Mouse (Mus musculus) midbrain, embryonic 14.5 days (tissue): ENCODE measurements around the gene Trim2. TPM values are rescaled to one million over a fixed set of nuclear protein-coding genes. Genes with fewer than 3 reads are reported as not detected.

Source experiments
- ATAC-seq: fragments of 200-750 bp; cut with Nextera tagmentation; 2 replicates; pipeline ENCODE4 v1.8.0; 2017; ENCODE audit warnings: moderate number of reproducible peaks, moderate library complexity; ENCODE audit not compliant: low FRiP score, low TSS enrichment
- DNase-seq: peaks from one replicate; pipeline ENCODE4 v3.0.0-alpha.2; 2015
- H3K27ac ChIP-seq: fragments of 300-500 bp; sonication (generic); replicated peaks from 2 replicates; pipeline ENCODE4 v1.5.1; 2014; ENCODE audit warnings: mild to moderate bottlenecking, low read depth, low read length, moderate library complexity
- H3K27me3 ChIP-seq: fragments of 300-500 bp; sonication (generic); 2 replicates; pipeline ENCODE4 v1.6.1; 2014; ENCODE audit warnings: low read length, control low read depth, mixed read lengths; ENCODE audit not compliant: control insufficient read depth, insufficient read depth
- H3K36me3 ChIP-seq: fragments of 300-500 bp; sonication (generic); 2 replicates; pipeline ENCODE4 v1.6.1; 2014; ENCODE audit warnings: low read length, control low read depth; ENCODE audit not compliant: control insufficient read depth, insufficient read depth
- H3K4me1 ChIP-seq: fragments of 300-500 bp; sonication (generic); 2 replicates; pipeline ENCODE4 v1.6.1; 2014; ENCODE audit warnings: mild to moderate bottlenecking, antibody characterized with exemption, low read length, control low read depth; ENCODE audit not compliant: control insufficient read depth, insufficient read depth
- H3K4me2 ChIP-seq: fragments of 300-500 bp; sonication (generic); 2 replicates; pipeline ENCODE4 v1.6.1; 2014; ENCODE audit warnings: mild to moderate bottlenecking, low read length, moderate library complexity
- H3K4me3 ChIP-seq: fragments of 300-500 bp; sonication (generic); replicated peaks from 2 replicates; pipeline ENCODE4 v1.5.1; 2014; ENCODE audit warnings: low read depth, low read length
- H3K9ac ChIP-seq: fragments of 300-500 bp; sonication (generic); replicated peaks from 2 replicates; pipeline ENCODE4 v1.6.1; 2014; ENCODE audit warnings: mild to moderate bottlenecking, low read length, moderate library complexity
- H3K9me3 ChIP-seq: fragments of 300-500 bp; sonication (generic); 2 replicates; pipeline ENCODE4 v1.6.1; 2016; ENCODE audit warnings: low read length, control low read depth, mixed read lengths; ENCODE audit not compliant: control insufficient read depth
- WGBS: fragments of 180-500 bp; shearing (Covaris S2); extraction: QIAGEN DNeasy Blood & Tissue Kit; methylation state at CpG from one replicate; pipeline ENCODE4 v1.1.7; 2014; 5-methylcytosine and 5-hydroxymethylcytosine counted together
- polyA plus RNA-seq: library from polyadenylated mRNA; unstranded; fragments of >200 nt; fragmentation: Nextera tagmentation; extraction: Ambion mirVana; gene quantifications from 2 replicates; pipeline ENCODE4 v1.2.1, GENCODE M21; 2014

The Trim2 gene
- polyA plus RNA-seq, 1 experiment from 2014 or later, result 154 TPM

GRCm38 (mm10) chr3:84168943-84169342 lies 137.7 kb downstream of the Trim2 start:
- Histone ChIP-seq H3K9me3 (no peaks in the 10 kb centered on the region), H3K4me3 (no peak overlapping the region), H3K4me1 (no peaks in the 10 kb centered on the region), H3K36me3 (peaks cover 88% of the 10 kb centered on the region), H3K27ac (no peak overlapping the region), H3K9ac (no peak overlapping the region), H3K27me3 (no peaks in the 10 kb centered on the region), H3K4me2 (no peak overlapping the region)
- WGBS, result 95% methylated on average over 6 of the region's 6 CpGs
- DNase-seq (no peak), ATAC-seq (no peak)

DNA sequence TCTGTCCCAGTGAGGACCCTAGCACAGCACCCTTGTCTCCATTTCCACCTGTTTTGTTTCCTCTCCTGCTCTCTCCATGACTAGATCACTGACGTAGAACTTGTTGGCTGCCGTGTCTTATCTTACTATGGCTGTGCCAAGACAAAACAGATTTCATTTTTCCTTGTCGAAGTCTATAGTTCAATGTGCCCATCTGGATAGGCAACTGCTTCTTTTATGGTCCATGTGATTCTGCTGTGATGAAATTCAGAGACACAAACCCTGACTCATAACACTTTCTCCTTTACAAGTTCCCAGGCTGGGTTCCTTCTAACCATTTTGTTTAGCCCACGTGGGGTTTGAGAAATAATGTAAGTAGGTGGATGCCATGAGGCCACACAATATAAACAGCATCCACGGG lies 140.6 kb downstream of the Trim2 start:
- WGBS, result 97% methylated on average over 5 of the region's 5 CpGs

GRCm38 (mm10) chr3:84165391-84165790 lies 141.3 kb downstream of the Trim2 start:
- WGBS, result 96% methylated on average over 3 of the region's 3 CpGs
- no peak for DNase-seq
- Histone ChIP-seq H3K9ac (no peak overlapping the region), H3K9me3 (no peaks in the 10 kb centered on the region), H3K27ac (no peak overlapping the region), H3K4me2 (no peak overlapping the region), H3K4me1 (no peaks in the 10 kb centered on the region), H3K36me3 (peaks cover 74% of the 10 kb centered on the region), H3K4me3 (no peak overlapping the region), H3K27me3 (no peaks in the 10 kb centered on the region)
- no peak for ATAC-seq

More for the DNA sequence above, 140.6 kb downstream of the Trim2 start:
- H3K9ac ChIP-seq, result no peak overlapping the region
- ATAC-seq (no peak), DNase-seq (no peak)
- H3K9me3 ChIP-seq, result no peaks in the 10 kb centered on the region
- H3K4me2 ChIP-seq, result no peak overlapping the region
- no peak overlapping the region for H3K27ac ChIP-seq
- H3K4me1 ChIP-seq, result no peaks in the 10 kb centered on the region
- no peaks in the 10 kb centered on the region for H3K27me3 ChIP-seq
- no peak overlapping the region for H3K4me3 ChIP-seq
- peaks cover 79% of the 10 kb centered on the region for H3K36me3 ChIP-seq

DNA sequence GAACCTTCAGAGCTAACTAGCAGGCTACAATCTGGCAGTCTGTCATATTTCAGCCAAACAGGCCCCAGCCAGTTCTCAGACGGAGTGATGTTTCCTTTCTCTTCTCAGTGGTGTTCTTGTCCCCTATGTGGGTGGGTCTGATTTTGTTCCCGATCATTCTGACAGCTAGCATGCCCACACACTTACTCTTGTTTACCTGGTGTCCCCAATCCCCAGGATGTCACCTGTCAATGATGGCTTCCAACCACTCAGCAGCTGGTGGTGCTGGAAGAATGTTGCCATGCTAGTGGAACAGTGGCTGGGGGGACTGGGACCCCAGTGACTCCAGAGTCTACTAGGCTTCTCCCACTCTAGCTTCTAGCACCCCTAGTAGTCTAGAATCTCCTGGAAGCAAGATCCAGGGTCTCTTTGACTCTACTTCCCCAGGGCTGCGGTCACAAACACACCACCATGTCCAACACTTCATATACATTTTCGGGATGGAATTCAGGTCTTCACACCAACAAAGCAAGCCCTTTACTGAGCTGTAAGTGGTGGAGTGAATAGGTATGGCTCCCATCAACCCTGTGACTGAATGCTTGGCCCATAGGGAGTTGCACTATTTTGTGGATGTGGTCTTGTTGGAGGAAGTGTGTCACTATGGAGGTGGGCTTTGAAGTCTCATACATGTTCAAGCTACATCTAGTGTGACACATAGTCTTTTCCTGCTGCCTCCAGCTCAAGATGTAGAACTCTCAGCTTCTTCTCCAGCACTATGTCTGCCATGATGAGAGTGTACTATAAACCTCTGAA lies 148.9 kb downstream of the Trim2 start:
- H3K9ac ChIP-seq, result no peak overlapping the region
- no peaks in the 10 kb centered on the region for H3K4me1 ChIP-seq
- 91% methylated on average over 4 of the region's 4 CpGs for WGBS
- H3K36me3 ChIP-seq, result peaks cover 31% of the 10 kb centered on the region
- H3K27me3 ChIP-seq, result no peaks in the 10 kb centered on the region
- H3K4me3 ChIP-seq, result no peak overlapping the region
- ATAC-seq (no peak), DNase-seq (no peak)
- H3K4me2 ChIP-seq, result no peak overlapping the region
- no peaks in the 10 kb centered on the region for H3K9me3 ChIP-seq
- H3K27ac ChIP-seq, result no peak overlapping the region

GRCm38 (mm10) chr3:84157011-84157410 lies 149.7 kb downstream of the Trim2 start:
- no peak for ATAC-seq

DNA sequence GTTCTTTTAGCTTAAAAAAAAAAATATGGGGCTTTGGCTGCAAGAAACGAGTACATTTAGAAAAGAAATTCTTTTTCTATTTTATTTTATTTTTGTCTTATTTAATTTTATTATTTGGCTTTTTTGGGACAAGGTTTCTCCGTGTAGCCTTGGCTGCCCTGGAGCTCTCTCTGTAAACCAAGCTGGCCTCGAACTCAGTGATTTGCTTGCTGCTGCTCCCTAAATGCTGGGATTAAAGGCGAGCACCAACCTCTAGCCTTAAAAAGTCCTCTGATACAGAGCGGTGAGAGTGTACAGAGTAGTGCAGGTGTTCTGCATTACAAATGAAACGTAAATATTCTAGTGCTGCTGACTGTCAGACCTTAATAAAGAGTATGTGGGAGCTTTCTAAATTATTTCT lies 150.6 kb downstream of the Trim2 start:
- DNase-seq (no peak), ATAC-seq (no peak)
- WGBS, result 54% methylated on average over 6 of the region's 6 CpGs
- H3K36me3 ChIP-seq, result peaks cover 20% of the 10 kb centered on the region
- no peak overlapping the region for H3K9ac ChIP-seq
- no peak overlapping the region for H3K27ac ChIP-seq
- no peaks in the 10 kb centered on the region for H3K9me3 ChIP-seq
- H3K27me3 ChIP-seq, result no peaks in the 10 kb centered on the region
- H3K4me2 ChIP-seq, result peak overlapping the region; percentile 94
- no peak overlapping the region; the same call in 1 of the 2 replicates for H3K4me3 ChIP-seq
- no peaks in the 10 kb centered on the region for H3K4me1 ChIP-seq

More at GRCm38 (mm10) chr3:84157011-84157410, 149.7 kb downstream of the Trim2 start:
- DNase-seq, result peak; percentile 54
- H3K4me2 ChIP-seq, result no peak overlapping the region
- no peaks in the 10 kb centered on the region for H3K27me3 ChIP-seq
- no peak overlapping the region for H3K27ac ChIP-seq
- no peak overlapping the region for H3K9ac ChIP-seq
- peaks cover 28% of the 10 kb centered on the region for H3K36me3 ChIP-seq
- WGBS, result 40% methylated on average over 4 of the region's 4 CpGs
- no peak overlapping the region for H3K4me3 ChIP-seq
- H3K9me3 ChIP-seq, result no peaks in the 10 kb centered on the region
- no peaks in the 10 kb centered on the region for H3K4me1 ChIP-seq

DNA sequence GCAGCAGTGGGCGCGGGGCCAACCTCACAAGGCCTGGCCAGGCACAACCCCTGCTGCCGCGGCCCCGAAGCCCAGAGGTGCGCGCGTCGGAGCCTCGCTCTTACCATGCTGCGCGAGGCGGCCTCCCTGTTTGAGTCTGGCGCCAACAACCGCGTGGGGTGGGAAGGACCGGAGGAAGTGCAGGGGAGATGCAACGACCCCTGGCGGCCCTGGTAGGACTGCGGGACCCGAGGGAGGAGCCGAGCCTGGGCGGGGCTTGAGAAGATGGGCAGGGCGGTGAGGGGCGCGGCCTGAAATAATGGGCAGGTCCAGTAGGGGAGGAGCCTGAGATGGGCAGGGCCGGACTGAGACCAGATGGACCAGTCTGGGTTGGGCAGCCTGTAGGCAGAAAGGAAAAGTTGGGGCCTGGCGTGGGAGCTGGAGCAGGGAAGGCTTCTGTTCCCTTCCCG lies 151.1 kb downstream of the Trim2 start, which contains the start of gene Mnd1:
TSS of gene Mnd1 (minus strand) at position 229 of the 449 bp plus-strand sequence.
- peak; percentile 93 for DNase-seq
- H3K27ac ChIP-seq, result no peak within 1 kb of the TSS
- H3K9ac ChIP-seq, result peak within 1 kb of the TSS; percentile 38; the same call in 1 of the 2 replicates
- no peaks in the 10 kb centered on the region for H3K4me1 ChIP-seq
- H3K27me3 ChIP-seq, result no peaks in the 10 kb centered on the region
- WGBS, result under 1% methylated on average over 29 of the region's 29 CpGs
- H3K4me2 ChIP-seq, result peak within 1 kb of the TSS; percentile 94
- H3K36me3 ChIP-seq, result peaks cover 20% of the 10 kb centered on the region
- ATAC-seq, result peak; percentile 97
- H3K9me3 ChIP-seq, result no peaks in the 10 kb centered on the region
- peak within 1 kb of the TSS; percentile 43 for H3K4me3 ChIP-seq

DNA sequence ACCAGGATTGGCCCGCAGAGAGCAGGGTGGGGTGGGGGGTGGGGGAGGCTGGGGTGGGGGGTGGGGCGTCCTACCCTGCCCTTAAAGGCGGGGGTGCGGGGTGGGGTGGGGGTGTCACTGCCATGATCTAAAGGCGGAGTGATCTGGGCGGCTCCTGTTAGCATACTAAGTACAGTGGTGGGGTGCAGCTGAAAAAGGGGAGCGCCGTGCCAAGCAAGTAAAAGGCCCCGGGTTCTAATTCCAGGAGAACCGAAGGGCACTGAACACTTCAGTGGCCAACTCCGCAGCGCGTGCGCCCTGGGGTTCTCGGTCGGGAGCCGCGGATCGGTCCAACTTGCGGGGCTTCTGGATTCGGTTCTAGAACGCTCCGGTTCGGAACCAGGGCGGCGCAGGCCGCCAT lies 151.5 kb downstream of the Trim2 start:
- ATAC-seq (peak; percentile 24), DNase-seq (no peak)
- under 1% methylated on average over 27 of the region's 27 CpGs for WGBS
- H3K36me3 ChIP-seq, result peaks cover 17% of the 10 kb centered on the region
- no peak overlapping the region for H3K27ac ChIP-seq
- no peaks in the 10 kb centered on the region for H3K27me3 ChIP-seq
- no peaks in the 10 kb centered on the region for H3K9me3 ChIP-seq
- H3K4me1 ChIP-seq, result no peaks in the 10 kb centered on the region
- H3K4me2 ChIP-seq, result peak overlapping the region; percentile 94
- H3K4me3 ChIP-seq, result peak overlapping the region; percentile 43
- peak overlapping the region; percentile 38; the same call in 1 of the 2 replicates for H3K9ac ChIP-seq

GRCm38 (mm10) chr3:84154721-84155141 lies 151.9 kb downstream of the Trim2 start:
- no peaks in the 10 kb centered on the region for H3K27me3 ChIP-seq
- ATAC-seq (no peak), DNase-seq (no peak)
- no peaks in the 10 kb centered on the region for H3K4me1 ChIP-seq
- 18% methylated on average over 12 of the region's 12 CpGs for WGBS
- H3K4me3 ChIP-seq, result no peak overlapping the region
- H3K4me2 ChIP-seq, result peak overlapping the region; percentile 94
- H3K36me3 ChIP-seq, result peaks cover 13% of the 10 kb centered on the region
- no peak overlapping the region for H3K9ac ChIP-seq
- no peak overlapping the region for H3K27ac ChIP-seq
- H3K9me3 ChIP-seq, result no peaks in the 10 kb centered on the region
